Mouse (Mus musculus) forebrain, embryonic 16.5 days (tissue): ENCODE results near the gene Foxn3. TPM values are rescaled to one million over a fixed set of nuclear protein-coding genes. Genes with fewer than 3 reads are reported as not detected.

ENCODE experiments used
- ATAC-seq: fragments of 200-750 bp; cut with Nextera tagmentation; 2 replicates; pipeline ENCODE4 v1.8.0; 2017; ENCODE audit warnings: mild to moderate bottlenecking, moderate library complexity
- H3K27ac ChIP-seq: fragments of 300-500 bp; sonication (generic); 2 replicates; pipeline ENCODE4 v1.5.1; 2014; ENCODE audit warnings: low read length, control low read depth
- H3K27me3 ChIP-seq: fragments of 300-500 bp; sonication (generic); replicated peaks from 2 replicates; pipeline ENCODE4 v1.6.1; 2014; ENCODE audit warnings: low read length; ENCODE audit not compliant: control insufficient read depth, insufficient read depth
- H3K36me3 ChIP-seq: fragments of 300-500 bp; sonication (generic); 2 replicates; pipeline ENCODE4 v1.6.1; 2014; ENCODE audit not compliant: control insufficient read depth, insufficient read depth
- H3K4me1 ChIP-seq: fragments of 300-500 bp; sonication (generic); replicated peaks from 2 replicates; pipeline ENCODE4 v1.6.1; 2014; ENCODE audit warnings: low read length; ENCODE audit not compliant: control insufficient read depth, insufficient read depth
- H3K4me2 ChIP-seq: fragments of 300-500 bp; sonication (generic); 2 replicates; pipeline ENCODE4 v1.6.1; 2014; ENCODE audit warnings: mild to moderate bottlenecking, low read length, control low read depth
- H3K4me3 ChIP-seq: fragments of 300-500 bp; sonication (generic); replicated peaks from 2 replicates; pipeline ENCODE4 v1.5.1; 2014; ENCODE audit warnings: mild to moderate bottlenecking, low read length, control low read depth
- H3K9ac ChIP-seq: fragments of 300-500 bp; sonication (generic); replicated peaks from 2 replicates; pipeline ENCODE4 v1.6.1; 2014; ENCODE audit warnings: low read depth, low read length, control low read depth
- H3K9me3 ChIP-seq: fragments of 300-500 bp; sonication (generic); 2 replicates; pipeline ENCODE4 v1.6.1; 2016; ENCODE audit warnings: low read length; ENCODE audit not compliant: control insufficient read depth
- WGBS: fragments of 180-500 bp; shearing (Covaris S2); extraction: QIAGEN DNeasy Blood & Tissue Kit; methylation state at CpG from one replicate; pipeline ENCODE4 v1.1.7; 2014; 5-methylcytosine and 5-hydroxymethylcytosine counted together
- polyA plus RNA-seq: library from polyadenylated mRNA; unstranded; fragments of >200 nt; fragmentation: Nextera tagmentation; extraction: Ambion mirVana; gene quantifications from 2 replicates; pipeline ENCODE4 v1.2.1, GENCODE M21; 2015

Foxn3 gene
- polyA plus RNA-seq, 1 experiment from 2014 or later: 78.0 TPM

DNA sequence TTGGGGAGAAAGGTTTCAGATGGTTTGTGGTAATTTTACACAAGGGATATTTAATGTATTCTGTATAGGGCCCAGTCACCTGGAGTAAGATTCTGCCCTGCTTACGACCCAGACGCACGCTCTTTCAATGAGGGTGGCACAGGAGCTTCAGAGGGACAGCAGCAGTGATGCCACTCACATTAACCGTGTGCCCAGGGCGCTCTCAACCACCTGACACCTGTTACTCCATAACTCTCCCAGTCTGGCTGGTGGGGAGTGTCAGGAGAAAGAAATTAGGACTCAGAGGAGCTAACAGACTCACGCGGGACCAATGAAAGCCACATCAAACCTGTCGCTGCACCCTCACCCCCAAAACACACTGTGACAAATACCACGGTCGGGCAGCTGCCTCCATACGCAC lies 209.7 kb downstream of the Foxn3 start:
- Histone ChIP-seq H3K4me3 (no peak overlapping the region), H3K4me1 (peaks cover 19% of the 10 kb centered on the region), H3K36me3 (no peaks in the 10 kb centered on the region), H3K9ac (no peak overlapping the region), H3K27ac (no peak overlapping the region), H3K4me2 (no peak overlapping the region), H3K27me3 (no peaks in the 10 kb centered on the region), H3K9me3 (no peaks in the 10 kb centered on the region)
- ATAC-seq: no peak
- 93% methylated on average over 11 of the region's 11 CpGs for WGBS

DNA sequence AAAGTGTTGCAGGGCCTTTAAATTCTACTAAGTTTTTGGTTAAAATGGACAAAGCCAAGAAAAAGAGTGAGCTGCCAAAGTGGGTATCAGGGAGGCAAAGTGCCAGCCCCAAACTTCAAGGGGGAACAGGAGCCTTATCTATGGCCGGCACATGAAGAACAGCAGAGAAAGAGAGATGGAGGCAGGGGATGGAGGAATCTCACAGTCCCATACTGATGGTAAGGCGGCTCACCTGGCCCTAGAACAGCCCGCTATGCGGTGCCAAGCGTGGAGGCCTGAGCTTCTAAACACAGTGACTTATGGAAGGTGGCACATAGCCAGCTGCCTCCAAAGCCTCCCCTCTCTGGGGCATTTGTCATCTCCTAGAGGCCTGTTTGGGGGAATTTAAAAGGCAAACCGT lies 210.8 kb downstream of the Foxn3 start:
- H3K4me1 ChIP-seq: peaks cover 22% of the 10 kb centered on the region
- H3K4me3 ChIP-seq: no peak overlapping the region
- no peak for ATAC-seq
- H3K27me3 ChIP-seq: no peaks in the 10 kb centered on the region
- no peak overlapping the region for H3K27ac ChIP-seq
- 70% methylated on average over 6 of the region's 6 CpGs for WGBS
- no peak overlapping the region for H3K9ac ChIP-seq
- H3K4me2 ChIP-seq: no peak overlapping the region
- H3K9me3 ChIP-seq: no peaks in the 10 kb centered on the region
- no peaks in the 10 kb centered on the region for H3K36me3 ChIP-seq

DNA sequence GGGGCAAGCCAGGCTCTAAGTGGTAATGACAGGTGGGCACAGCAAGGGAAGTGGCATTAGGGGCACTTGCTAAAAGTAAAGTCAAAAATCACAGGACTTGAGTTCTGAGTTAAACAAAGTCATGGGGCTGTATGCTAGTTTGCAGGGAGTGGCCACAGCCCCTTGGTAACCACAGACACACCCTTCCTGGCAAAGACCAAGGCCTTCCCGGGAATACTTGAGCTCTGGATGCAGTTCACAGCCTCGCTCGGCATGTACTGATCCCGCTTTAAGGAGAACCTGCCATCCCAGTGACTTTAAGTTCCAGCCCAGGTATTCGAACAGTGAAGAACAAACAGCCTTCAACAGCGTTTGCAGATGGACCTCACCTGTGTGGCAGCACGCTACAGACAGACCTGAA lies 211.2 kb downstream of the Foxn3 start:
- WGBS: 87% methylated on average over 7 of the region's 7 CpGs
- Histone ChIP-seq H3K9ac (no peak overlapping the region), H3K27ac (no peak overlapping the region), H3K27me3 (no peaks in the 10 kb centered on the region), H3K9me3 (no peaks in the 10 kb centered on the region), H3K36me3 (no peaks in the 10 kb centered on the region), H3K4me1 (peaks cover 22% of the 10 kb centered on the region), H3K4me3 (no peak overlapping the region), H3K4me2 (no peak overlapping the region)
- no peak for ATAC-seq

DNA sequence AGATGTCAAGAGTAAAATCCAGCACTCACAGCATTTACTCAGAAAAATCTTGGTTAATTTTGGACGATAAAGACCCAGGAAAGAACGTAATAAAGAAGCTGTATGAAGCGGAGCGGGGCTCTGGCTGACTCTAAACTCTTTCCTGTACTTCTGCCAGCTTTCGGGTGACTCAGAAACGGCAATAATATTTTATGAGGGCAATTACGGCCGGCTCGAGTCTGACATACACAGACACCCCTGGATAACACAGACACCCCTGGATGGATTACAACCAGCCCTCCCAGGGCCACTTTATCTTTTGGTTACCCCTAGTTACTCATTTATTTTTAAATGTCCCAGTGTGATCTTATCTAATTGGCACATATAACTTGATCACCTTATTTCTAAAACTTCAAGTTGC lies 211.7 kb downstream of the Foxn3 start:
- WGBS: 69% methylated on average over 9 of the region's 9 CpGs
- Histone ChIP-seq H3K4me2 (no peak overlapping the region), H3K4me1 (peaks cover 22% of the 10 kb centered on the region), H3K4me3 (no peak overlapping the region), H3K36me3 (no peaks in the 10 kb centered on the region), H3K27ac (no peak overlapping the region), H3K9ac (no peak overlapping the region), H3K27me3 (no peaks in the 10 kb centered on the region), H3K9me3 (no peaks in the 10 kb centered on the region)
- ATAC-seq: no peak

DNA sequence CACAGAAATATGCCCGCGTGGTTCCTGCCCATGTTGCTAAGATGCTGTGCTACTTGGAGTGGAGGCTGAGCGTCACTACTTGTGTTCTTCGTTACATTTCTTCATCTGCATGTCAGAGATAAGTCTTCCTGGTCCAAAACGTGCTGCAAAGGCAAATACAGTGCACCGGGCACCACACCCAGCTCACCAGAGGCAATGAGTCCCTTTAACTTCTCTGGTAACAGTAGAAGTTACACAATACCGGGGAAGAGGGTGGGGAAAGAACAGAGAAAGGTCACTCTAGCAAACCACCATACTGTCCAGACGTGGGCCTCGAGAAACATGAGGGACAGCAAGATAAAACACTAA lies 213.8 kb downstream of the Foxn3 start:
- 85% methylated on average over 9 of the region's 9 CpGs for WGBS
- Histone ChIP-seq H3K9me3 (no peaks in the 10 kb centered on the region), H3K36me3 (no peaks in the 10 kb centered on the region), H3K27ac (no peak overlapping the region), H3K4me1 (peaks cover 26% of the 10 kb centered on the region), H3K27me3 (no peaks in the 10 kb centered on the region), H3K9ac (no peak overlapping the region), H3K4me3 (no peak overlapping the region), H3K4me2 (no peak overlapping the region)
- ATAC-seq: no peak

DNA sequence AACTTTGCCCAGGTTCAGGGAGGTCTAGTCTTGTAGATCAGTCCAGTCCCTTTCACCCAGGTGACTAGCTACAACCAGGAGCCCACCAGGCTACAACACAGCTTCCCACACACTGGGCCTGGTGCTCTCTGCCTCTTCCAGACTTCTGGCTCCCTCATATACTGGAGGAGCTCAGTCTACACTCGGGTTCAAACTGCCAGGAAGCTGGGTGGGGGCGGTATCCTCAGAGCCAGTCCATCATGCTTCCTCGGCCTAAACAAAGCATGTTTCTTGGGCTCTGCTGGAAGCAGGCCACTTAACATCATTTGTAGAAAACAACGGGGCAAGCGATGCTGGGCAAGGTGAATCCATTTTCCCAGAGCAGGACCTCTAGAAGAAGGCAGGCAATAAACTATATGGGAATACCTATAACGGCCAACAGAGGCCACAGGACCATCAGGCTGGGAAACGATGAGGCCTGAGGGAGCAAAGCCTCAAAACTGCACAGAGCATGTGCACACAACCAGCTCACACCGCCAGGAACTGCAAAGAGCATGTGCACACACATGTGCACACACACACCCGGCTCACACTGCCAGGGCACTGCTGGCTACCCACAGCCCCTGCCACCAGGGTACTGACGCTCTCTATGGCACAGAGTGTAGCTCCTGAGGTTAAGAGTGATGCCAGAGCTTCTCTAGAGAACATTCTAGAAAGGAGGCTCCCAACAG lies 214.3 kb downstream of the Foxn3 start:
- peaks cover 26% of the 10 kb centered on the region for H3K4me1 ChIP-seq
- no peak overlapping the region for H3K27ac ChIP-seq
- no peak overlapping the region for H3K4me3 ChIP-seq
- H3K9me3 ChIP-seq: no peaks in the 10 kb centered on the region
- no peak for ATAC-seq
- H3K4me2 ChIP-seq: no peak overlapping the region
- no peak overlapping the region for H3K9ac ChIP-seq
- H3K27me3 ChIP-seq: no peaks in the 10 kb centered on the region
- H3K36me3 ChIP-seq: no peaks in the 10 kb centered on the region
- WGBS: 59% methylated on average over 10 of the region's 10 CpGs

DNA sequence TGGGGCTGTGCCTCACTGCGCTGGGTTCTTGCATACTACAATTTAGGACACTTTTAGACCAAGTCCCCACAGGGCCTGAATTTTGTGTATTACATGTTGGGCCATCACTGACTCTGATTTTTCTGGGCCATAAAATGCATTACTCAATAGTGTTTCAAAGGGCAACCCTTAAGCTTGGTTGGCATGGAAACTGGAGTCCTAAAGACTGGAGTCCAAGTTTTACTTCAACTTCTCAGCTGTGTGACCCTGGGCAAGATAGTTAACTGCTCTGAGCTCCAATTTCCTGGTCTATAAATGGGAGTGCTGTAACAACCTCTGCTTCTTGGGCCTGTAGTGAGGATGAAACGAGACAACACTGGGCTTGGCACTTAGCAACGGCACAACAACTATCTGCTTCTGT lies 215.9 kb downstream of the Foxn3 start:
- no peak overlapping the region for H3K27ac ChIP-seq
- H3K9ac ChIP-seq: no peak overlapping the region
- 67% methylated on average over 3 of the region's 3 CpGs for WGBS
- ATAC-seq: no peak
- no peak overlapping the region for H3K4me3 ChIP-seq
- no peak overlapping the region for H3K4me2 ChIP-seq
- H3K36me3 ChIP-seq: no peaks in the 10 kb centered on the region
- H3K27me3 ChIP-seq: no peaks in the 10 kb centered on the region
- no peaks in the 10 kb centered on the region for H3K9me3 ChIP-seq
- peaks cover 26% of the 10 kb centered on the region for H3K4me1 ChIP-seq

DNA sequence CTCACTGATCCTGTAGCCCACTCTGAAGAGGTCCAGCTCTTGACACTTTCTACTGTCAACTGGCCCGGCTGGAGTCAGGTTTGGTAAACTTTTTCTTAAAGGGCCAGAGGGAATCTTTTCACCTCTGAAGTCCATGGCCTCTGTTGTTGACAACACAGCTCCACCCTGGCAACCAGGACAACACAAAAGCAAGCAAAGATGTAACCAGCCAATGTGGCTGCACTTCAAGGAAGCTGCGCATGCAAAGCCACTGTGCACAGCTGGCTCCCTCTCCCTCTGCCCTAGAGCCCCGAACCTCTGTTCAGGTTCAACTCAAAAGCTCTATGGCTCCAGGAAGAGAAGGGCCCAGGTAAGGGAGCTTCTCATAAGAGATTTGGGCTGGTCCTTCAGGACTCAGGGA lies 216.4 kb downstream of the Foxn3 start:
- H3K36me3 ChIP-seq: no peaks in the 10 kb centered on the region
- no peak overlapping the region for H3K4me3 ChIP-seq
- no peak overlapping the region for H3K4me2 ChIP-seq
- no peak for ATAC-seq
- no peak overlapping the region for H3K27ac ChIP-seq
- peaks cover 27% of the 10 kb centered on the region for H3K4me1 ChIP-seq
- H3K27me3 ChIP-seq: no peaks in the 10 kb centered on the region
- WGBS: 77% methylated on average over 3 of the region's 3 CpGs
- no peak overlapping the region for H3K9ac ChIP-seq
- no peaks in the 10 kb centered on the region for H3K9me3 ChIP-seq

DNA sequence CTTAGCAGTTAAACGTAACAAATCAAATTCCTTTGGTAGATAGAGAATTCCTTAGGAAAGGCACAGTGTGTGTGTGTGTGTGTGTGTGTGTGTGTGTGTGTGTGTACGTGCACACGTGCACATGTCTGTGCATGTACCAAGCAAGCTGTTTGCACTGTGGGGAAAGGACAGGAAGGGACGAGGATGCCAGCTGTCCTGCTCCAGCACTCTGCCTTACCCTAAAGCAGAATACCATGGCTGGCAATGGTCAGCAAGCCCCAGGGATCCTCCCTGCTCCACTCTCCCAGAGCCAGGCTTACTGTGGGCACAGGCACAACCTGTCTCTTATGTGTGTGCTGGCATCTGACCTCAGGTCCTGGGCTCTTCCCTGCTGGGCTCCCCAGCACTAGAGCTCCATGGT lies 218.1 kb downstream of the Foxn3 start:
- WGBS: 73% methylated on average over 3 of the region's 4 CpGs
- H3K27ac ChIP-seq: no peak overlapping the region

DNA sequence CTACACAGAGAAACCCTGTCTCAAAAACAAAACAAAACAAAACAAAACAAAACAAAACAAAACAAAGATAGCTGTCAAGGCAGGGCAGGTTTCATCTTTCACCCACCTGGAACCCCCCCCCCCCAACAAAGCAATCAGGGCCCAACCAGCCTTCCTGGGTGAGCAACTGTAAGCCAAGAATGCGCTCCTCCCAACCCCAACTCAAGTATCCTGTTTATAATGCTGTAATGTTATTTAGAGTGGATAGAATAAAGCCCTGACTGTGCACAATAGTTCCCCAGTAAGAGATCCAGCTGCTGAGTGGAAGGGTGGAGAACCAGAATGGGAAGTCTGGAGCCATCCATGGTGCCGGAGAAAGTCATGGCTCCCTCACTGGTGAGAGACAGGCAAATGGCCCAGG lies 220.0 kb downstream of the Foxn3 start:
- peaks cover 42% of the 10 kb centered on the region for H3K4me1 ChIP-seq
- no peak overlapping the region for H3K4me2 ChIP-seq
- H3K27me3 ChIP-seq: no peaks in the 10 kb centered on the region
- no peak for ATAC-seq
- H3K9me3 ChIP-seq: no peaks in the 10 kb centered on the region
- H3K9ac ChIP-seq: no peak overlapping the region
- no peak overlapping the region for H3K4me3 ChIP-seq
- WGBS: 96% methylated on average over 2 of the region's 2 CpGs
- H3K36me3 ChIP-seq: no peaks in the 10 kb centered on the region
- H3K27ac ChIP-seq: no peak overlapping the region

More for the DNA sequence above, 218.1 kb downstream of the Foxn3 start:
- H3K9ac ChIP-seq: no peak overlapping the region
- H3K27me3 ChIP-seq: no peaks in the 10 kb centered on the region
- no peak overlapping the region for H3K4me2 ChIP-seq
- H3K4me3 ChIP-seq: no peak overlapping the region
- H3K36me3 ChIP-seq: no peaks in the 10 kb centered on the region
- peaks cover 41% of the 10 kb centered on the region for H3K4me1 ChIP-seq
- no peak for ATAC-seq
- no peaks in the 10 kb centered on the region for H3K9me3 ChIP-seq
